In genomic region chr9:120961466-120961865, GRCm38 (mm10) we compare ENCODE assay signal across 10 mouse cellular contexts. TPM values are rescaled to one million over a fixed set of nuclear protein-coding genes. Genes with fewer than 3 reads are reported as not detected.
DNase-seq lines count a peak whose midpoint lies in the region; ATAC-seq and TF ChIP-seq lines count a peak whose summit lies in the region.
"Had no signal": no experiment of that assay in that cellular context is flagged by ENCODE, and none has a peak within 500 bp of the region (broad histone marks: within the 10 kb centered on the region; RNA-seq: fewer than 3 reads in every experiment).

No protein-coding gene starts in this region.

- no peak overlapping the region for H3K4me2 ChIP-seq in liver, embryonic 11.5 days
- H3K4me2 ChIP-seq in liver, postnatal 0 days (ENCODE audit: low read depth, low read length) = no peak overlapping the region
- H3K4me2 ChIP-seq: hindbrain, embryonic 14.5 days had no signal

- TF ChIP-seq CTCF in liver, postnatal 0 days (IDR thresholded peaks at IDR 0.05; ENCODE audit: low read depth) = no peak
- no peak for TF ChIP-seq CTCF in embryonic fibroblast, embryonic 13.5 days (IDR thresholded peaks at IDR 0.05; ENCODE audit: borderline replicate concordance, insufficient read depth, low read length)

- peaks cover 89% of the 10 kb centered on the region for H3K36me3 ChIP-seq in liver, embryonic 11.5 days (ENCODE audit: control insufficient read depth, insufficient read depth, low read length)
- H3K36me3 ChIP-seq in liver, postnatal 0 days (replicated peaks; ENCODE audit: insufficient read depth, low read length) = peaks cover 86% of the 10 kb centered on the region

- no peak overlapping the region for H3K4me3 ChIP-seq in liver, embryonic 11.5 days (ENCODE audit: low read depth, low read length)
- no peak overlapping the region for H3K4me3 ChIP-seq in liver, postnatal 0 days (ENCODE audit: low read depth, low read length)
- no peak overlapping the region for H3K4me3 ChIP-seq in embryonic fibroblast, embryonic 13.5 days (ENCODE audit: insufficient read depth, low read length)

- no peak for TF ChIP-seq EP300 in liver, postnatal 0 days (IDR thresholded peaks at IDR 0.05; ENCODE audit: low read depth)

- H3K4me1 ChIP-seq in liver, embryonic 11.5 days (replicated peaks; ENCODE audit: control insufficient read depth, insufficient read depth, low read length) = peaks cover 23% of the 10 kb centered on the region
- H3K4me1 ChIP-seq in liver, postnatal 0 days (ENCODE audit: insufficient read depth) = peaks cover 12% of the 10 kb centered on the region; the same call in 1 of the 2 replicates
- H3K4me1 ChIP-seq in embryonic fibroblast, embryonic 13.5 days (ENCODE audit: control insufficient read depth, insufficient read depth, low read length) = peaks cover 6% of the 10 kb centered on the region

- DNase-seq in heart, adult 11 months = peak; percentile 82
- DNase-seq in heart, adult 9 months (ENCODE audit: low spot score in 2 of 2) = no peak
- no peak for DNase-seq in liver, embryonic 11.5 days (ENCODE audit: low spot score)
- DNase-seq in liver, postnatal 0 days = no peak
- peak; percentile 68 for DNase-seq in thymus, postnatal 0 days (ENCODE audit: low spot score)
- DNase-seq in spleen, postnatal 14 days (ENCODE audit: low spot score in 2 of 2) = no peak
- no peak for DNase-seq in c-Kit-positive CD71-positive TER-119-positive erythroid progenitor cells, embryonic 14.5 days (ENCODE audit: low spot score)
- DNase-seq: cerebellum, adult 8-10 months had no signal

- no peaks in the 10 kb centered on the region for H3K27me3 ChIP-seq in liver, embryonic 11.5 days (replicated peaks; ENCODE audit: control insufficient read depth, insufficient read depth, low read length)
- no peaks in the 10 kb centered on the region for H3K27me3 ChIP-seq in liver, postnatal 0 days (ENCODE audit: insufficient read depth, low read length)

- no peaks in the 10 kb centered on the region for H3K9me3 ChIP-seq in liver, embryonic 11.5 days (ENCODE audit: control insufficient read depth, low read length)
- H3K9me3 ChIP-seq in liver, postnatal 0 days (ENCODE audit: low read length) = no peaks in the 10 kb centered on the region

- no peak overlapping the region for H3K9ac ChIP-seq in liver, embryonic 11.5 days (ENCODE audit: low read depth, low read length)
- H3K9ac ChIP-seq in liver, postnatal 0 days (replicated peaks) = no peak overlapping the region
- H3K9ac ChIP-seq: hindbrain, embryonic 14.5 days had no signal

- no peak for TF ChIP-seq POLR2A in embryonic fibroblast, embryonic 13.5 days (IDR thresholded peaks at IDR 0.05; ENCODE audit: low read depth, low read length)

- 54% methylated on average over 3 of the region's 3 CpGs for WGBS in liver, embryonic 11.5 days
- WGBS in liver, postnatal 0 days (ENCODE audit: insufficient replicate concordance) = 55% methylated on average over 3 of the region's 3 CpGs

- 0 out of 2 replicates have a peak overlapping the region, but pooled peaks have one; percentile 21 for H3K27ac ChIP-seq in liver, embryonic 11.5 days (ENCODE audit: low read depth, low read length)
- H3K27ac ChIP-seq in liver, postnatal 0 days (ENCODE audit: low read depth) = no peak overlapping the region
- H3K27ac ChIP-seq in embryonic fibroblast, embryonic 13.5 days (ENCODE audit: insufficient read depth, low read length) = 0 out of 2 replicates have a peak overlapping the region, but pooled peaks have one; percentile 8
- H3K27ac ChIP-seq: hindbrain, embryonic 14.5 days had no signal

- no peak for ATAC-seq in liver, embryonic 11.5 days (replicated peaks; ENCODE audit: low FRiP score)
- ATAC-seq in liver, postnatal 0 days = no peak

RNA-seq across cellular contexts. Expression of gene Ctnnb1, which starts 32.5 kb away (rescaled TPM):
- polyA plus RNA-seq in liver, embryonic 11.5 days (2014; fragmentation: Nextera tagmentation; extraction: Ambion mirVana) = 326 TPM in 2 replicates
- polyA plus RNA-seq in liver, postnatal 0 days (2015; fragmentation: Nextera tagmentation; extraction: Ambion mirVana) = 66.5 and 72.7 TPM in 2 replicates
- polyA plus RNA-seq in embryonic fibroblast, embryonic 13.5 days (2011; ENCODE audit: insufficient read length, low read depth, missing spikeins) = 1,011 and 1,281 TPM in 2 replicates
- polyA plus RNA-seq in thymus, postnatal 0 days (2015; fragmentation: Nextera tagmentation; extraction: Ambion mirVana) = 217 and 220 TPM in 2 replicates

Comparison
In these comparisons a context has a peak if more than half of its experiments do, and no peak if none do; other contexts are left out.
1. DNase-seq: peak in heart, adult 11 months (single experiment) and thymus, postnatal 0 days (single experiment); none in heart, adult 9 months (0 of 2), liver, embryonic 11.5 days (single experiment), liver, postnatal 0 days (single experiment), spleen, postnatal 14 days (0 of 2) and c-Kit-positive CD71-positive TER-119-positive erythroid progenitor cells, embryonic 14.5 days (single experiment).